Mouse (Mus musculus): ENCODE results near the gene Hoxa9. TPM values are rescaled to one million over a fixed set of nuclear protein-coding genes. Genes with fewer than 3 reads are reported as not detected.

The Hoxa9 gene
- polyA plus RNA-seq, 2 experiments: 0.43 to 0.76 TPM

- DNase-seq (ENCODE audit: low read depth in 3 of 3, low spot score in 3 of 3) (peak; percentile 31 to 35 (median 32)), ATAC-seq (ENCODE audit: insufficient read depth) (no peak)
- TF ChIP-seq EP300 (IDR thresholded peaks at IDR 0.05; ENCODE audit: low read depth): no peak
- TF ChIP-seq CTCF (IDR thresholded peaks at IDR 0.05; ENCODE audit: low read depth): peak; percentile 57
- Histone ChIP-seq H3K4me1 (replicated peaks; ENCODE audit: control insufficient read depth in 2 of 2, insufficient read depth in 2 of 2, low read length in 1 of 2) (no peaks in the 10 kb centered on the region), H3K9me3 (ENCODE audit: control insufficient read depth, low read length) (no peaks in the 10 kb centered on the region), H3K9ac (replicated peaks) (no peak overlapping the region), H3K4me2 (ENCODE audit: low read depth) (no peak overlapping the region), H3K4me3 (ENCODE audit: insufficient read depth in 1 of 2, low read depth in 2 of 2, low read length in 2 of 2) (no peak overlapping the region), H3K27me3 (ENCODE audit: control insufficient read depth, insufficient read depth, low read length) (peaks cover 93% of the 10 kb centered on the region), H3K27ac (no peak overlapping the region), H3K36me3 (replicated peaks; ENCODE audit: control insufficient read depth, insufficient read depth, low read depth) (no peaks in the 10 kb centered on the region)
- under 1% methylated on average over 6 of the region's 6 CpGs for WGBS (ENCODE audit: insufficient replicate concordance)
Measured at GRCm38 (mm10) chr6:52256956-52257355, 26.1 kb upstream of the Hoxa9 start.

DNA sequence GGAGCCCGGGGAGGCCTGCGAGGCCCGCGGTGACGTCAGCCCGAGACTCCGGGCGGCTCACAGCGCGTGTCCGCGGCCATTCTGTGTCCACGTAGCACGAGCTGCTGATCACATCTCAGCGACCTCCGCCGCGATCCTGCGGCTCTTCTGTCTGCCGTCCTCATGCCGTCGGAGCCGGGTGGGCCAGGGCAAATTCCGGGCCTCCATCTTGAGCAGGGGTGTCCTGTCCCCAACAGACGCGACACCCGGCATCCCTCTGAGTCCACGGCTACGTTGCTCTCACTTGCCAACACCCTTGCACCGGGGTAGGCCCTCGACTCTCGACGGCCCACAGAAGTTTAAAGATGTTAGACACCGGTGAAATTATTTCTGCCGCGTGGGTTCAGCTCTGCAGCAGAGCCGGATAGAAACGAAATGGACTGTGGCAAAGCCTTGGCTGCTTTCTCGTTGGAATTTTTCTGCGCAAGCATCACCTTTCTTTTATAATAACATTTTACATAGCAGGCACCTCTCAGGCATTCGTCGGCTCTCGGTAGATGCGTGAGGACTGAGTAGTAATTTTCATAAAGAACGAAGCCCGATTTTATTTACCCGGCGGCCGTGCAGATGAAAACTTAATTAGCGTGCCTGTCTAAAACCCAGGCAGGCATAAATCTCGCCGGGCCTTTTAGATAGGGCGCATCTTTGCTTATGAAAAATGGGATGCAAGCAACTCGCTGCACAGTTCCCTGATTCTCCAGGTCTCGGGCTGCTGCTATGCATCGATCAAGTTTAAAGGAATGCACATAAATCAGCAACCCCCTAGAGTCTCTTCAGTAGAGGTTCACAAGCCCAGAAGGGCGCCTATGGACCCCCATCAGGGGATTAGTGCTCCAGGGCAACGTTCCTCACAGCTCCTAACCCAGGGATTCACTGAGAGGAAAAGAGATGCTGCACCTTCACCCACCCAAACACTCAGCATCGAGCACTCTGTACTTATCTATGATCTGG, 22.9 kb upstream of the Hoxa9 start:
- H3K4me3 ChIP-seq (ENCODE audit: insufficient read depth in 1 of 2, low read depth in 2 of 2, low read length in 2 of 2): no peak overlapping the region
- no peaks in the 10 kb centered on the region for H3K9me3 ChIP-seq (ENCODE audit: control insufficient read depth, low read length)
- H3K27ac ChIP-seq: no peak overlapping the region
- DNase-seq (ENCODE audit: low read depth in 3 of 3, low spot score in 3 of 3) (no peak), ATAC-seq (ENCODE audit: insufficient read depth) (no peak)
- no peak overlapping the region for H3K4me2 ChIP-seq (ENCODE audit: low read depth)
- TF ChIP-seq EP300 (IDR thresholded peaks at IDR 0.05; ENCODE audit: low read depth): no peak
- TF ChIP-seq CTCF (IDR thresholded peaks at IDR 0.05; ENCODE audit: low read depth): no peak
- no peak overlapping the region for H3K9ac ChIP-seq (replicated peaks)
- H3K36me3 ChIP-seq (replicated peaks; ENCODE audit: control insufficient read depth, insufficient read depth, low read depth): no peaks in the 10 kb centered on the region
- no peaks in the 10 kb centered on the region for H3K4me1 ChIP-seq (replicated peaks; ENCODE audit: control insufficient read depth in 2 of 2, insufficient read depth in 2 of 2, low read length in 1 of 2)
- 2% methylated on average over 59 of the region's 59 CpGs for WGBS (ENCODE audit: insufficient replicate concordance)
- H3K27me3 ChIP-seq (ENCODE audit: control insufficient read depth, insufficient read depth, low read length): peaks cover 91% of the 10 kb centered on the region

GRCm38 (mm10) chr6:52252775-52253376, 22.0 kb upstream of the Hoxa9 start:
- ATAC-seq (ENCODE audit: insufficient read depth): no peak
- DNase-seq (ENCODE audit: low read depth in 3 of 3, low spot score in 3 of 3): no peak
- WGBS (ENCODE audit: insufficient replicate concordance): under 1% methylated on average over 35 of the region's 35 CpGs
- Histone ChIP-seq H3K4me2 (ENCODE audit: low read depth) (no peak overlapping the region), H3K36me3 (replicated peaks; ENCODE audit: control insufficient read depth, insufficient read depth, low read depth) (no peaks in the 10 kb centered on the region), H3K27ac (no peak overlapping the region), H3K9ac (replicated peaks) (no peak overlapping the region), H3K9me3 (ENCODE audit: control insufficient read depth, low read length) (no peaks in the 10 kb centered on the region), H3K4me1 (replicated peaks; ENCODE audit: control insufficient read depth in 2 of 2, insufficient read depth in 2 of 2, low read length in 1 of 2) (no peaks in the 10 kb centered on the region), H3K27me3 (ENCODE audit: control insufficient read depth, insufficient read depth, low read length) (peaks cover 91% of the 10 kb centered on the region), H3K4me3 (ENCODE audit: insufficient read depth in 1 of 2, low read depth in 2 of 2, low read length in 2 of 2) (no peak overlapping the region)
- TF ChIP-seq EP300 (IDR thresholded peaks at IDR 0.05; ENCODE audit: low read depth) (no peak), CTCF (IDR thresholded peaks at IDR 0.05; ENCODE audit: low read depth) (no peak)

GRCm38 (mm10) chr6:52252016-52252774, 21.3 kb upstream of the Hoxa9 start:
- Histone ChIP-seq H3K4me2 (ENCODE audit: low read depth) (no peak overlapping the region), H3K4me3 (ENCODE audit: insufficient read depth in 1 of 2, low read depth in 2 of 2, low read length in 2 of 2) (no peak overlapping the region), H3K4me1 (replicated peaks; ENCODE audit: control insufficient read depth in 2 of 2, insufficient read depth in 2 of 2, low read length in 1 of 2) (no peaks in the 10 kb centered on the region), H3K27ac (no peak overlapping the region), H3K27me3 (ENCODE audit: control insufficient read depth, insufficient read depth, low read length) (peaks cover 92% of the 10 kb centered on the region), H3K9ac (replicated peaks) (no peak overlapping the region), H3K36me3 (replicated peaks; ENCODE audit: control insufficient read depth, insufficient read depth, low read depth) (no peaks in the 10 kb centered on the region), H3K9me3 (ENCODE audit: control insufficient read depth, low read length) (no peaks in the 10 kb centered on the region)
- no peak for TF ChIP-seq CTCF (IDR thresholded peaks at IDR 0.05; ENCODE audit: low read depth)
- TF ChIP-seq EP300 (IDR thresholded peaks at IDR 0.05; ENCODE audit: low read depth): no peak
- ATAC-seq (ENCODE audit: insufficient read depth) (no peak), DNase-seq (ENCODE audit: low read depth in 3 of 3, low spot score in 3 of 3) (no peak)
- 2% methylated on average over 24 of the region's 24 CpGs for WGBS (ENCODE audit: insufficient replicate concordance)
